Mouse (Mus musculus) layer of hippocampus, adult 2 months (tissue): ENCODE measurements around the gene Pcid2. TPM values are rescaled to one million over a fixed set of nuclear protein-coding genes. Genes with fewer than 3 reads are reported as not detected.

Experiments
- DNase-seq, 2 experiments: peaks; one replicate each; pipeline ENCODE4 v3.0.0; 2022; ENCODE audit warnings: low spot score in 2 of 2
- H3K27ac ChIP-seq: fragments of 200-600 bp; 2 replicates; pipeline ENCODE4 v1.8.1; 2022
- H3K4me3 ChIP-seq: fragments of 200-600 bp; 2 replicates; pipeline ENCODE4 v1.8.1; 2022; ENCODE audit warnings: mild to moderate bottlenecking
- CTCF ChIP-seq: fragments of 200-600 bp; conservative IDR thresholded peaks from 2 replicates; pipeline ENCODE4 v1.8.1; 2022; ENCODE audit warnings: antibody characterized with exemption, mild to moderate bottlenecking, moderate library complexity
- microRNA-seq, 2 experiments: library from miRNA; unstranded; fragments of <30 nt; microRNA quantifications; one replicate each; pipeline ENCODE4 v1.2.0; 2021
- total RNA-seq, 2 experiments: library from RNA; stranded (reverse); gene quantifications; 2 replicates each; pipeline ENCODE4 v1.2.3; 2021

Gene Pcid2
- total RNA-seq, 2 experiments from 2014 or later, result 28.2 to 30.7 TPM

GRCm38 (mm10) chr8:13060441-13061150 lies 44.7 kb downstream of the Pcid2 start, which contains the start of gene Proz:
Proz (plus strand) TSS chr8:13060914.
- no peak for DNase-seq
- TF ChIP-seq CTCF, result no peak
- no peak within 1 kb of the TSS for H3K4me3 ChIP-seq
- H3K27ac ChIP-seq, result no peak within 1 kb of the TSS

GRCm38 (mm10) chr8:13057351-13057750 lies 47.9 kb downstream of the Pcid2 start:
- no peak for TF ChIP-seq CTCF
- DNase-seq, result no peak
- H3K4me3 ChIP-seq, result no peak overlapping the region
- H3K27ac ChIP-seq, result no peak overlapping the region

- Histone ChIP-seq H3K27ac (no peak overlapping the region), H3K4me3 (no peak overlapping the region)
- no peak for TF ChIP-seq CTCF
- no peak for DNase-seq
These were observed 54.7 kb downstream of the Pcid2 start for GRCm38 (mm10) chr8:13050550-13050949.

- TF ChIP-seq CTCF, result no peak; the same call in 1 of the 2 replicates
- Histone ChIP-seq H3K27ac (no peak overlapping the region), H3K4me3 (no peak overlapping the region)
- no peak for DNase-seq
These were observed 57.6 kb downstream of the Pcid2 start for GRCm38 (mm10) chr8:13047652-13048051.

GRCm38 (mm10) chr8:13041459-13041858 lies 63.8 kb downstream of the Pcid2 start:
- H3K4me3 ChIP-seq, result no peak overlapping the region
- no peak overlapping the region for H3K27ac ChIP-seq
- DNase-seq, result no peak
- no peak for TF ChIP-seq CTCF

- no peak overlapping the region for H3K4me3 ChIP-seq
- no peak for DNase-seq
- H3K27ac ChIP-seq, result no peak overlapping the region
- no peak for TF ChIP-seq CTCF
These were observed 66.2 kb downstream of the Pcid2 start for GRCm38 (mm10) chr8:13039054-13039453.

GRCm38 (mm10) chr8:13037569-13037968 lies 67.7 kb downstream of the Pcid2 start:
- Histone ChIP-seq H3K27ac (no peak overlapping the region), H3K4me3 (no peak overlapping the region)
- DNase-seq, result no peak
- TF ChIP-seq CTCF, result no peak

GRCm38 (mm10) chr8:13037015-13037414 lies 68.2 kb downstream of the Pcid2 start, which contains the start of gene F10:
F10 (plus strand) TSS chr8:13037308.
- Histone ChIP-seq H3K4me3 (no peak within 1 kb of the TSS), H3K27ac (peak within 1 kb of the TSS; percentile 82)
- no peak for TF ChIP-seq CTCF
- DNase-seq, result no peak

GRCm38 (mm10) chr8:13036346-13036812 lies 68.9 kb downstream of the Pcid2 start:
- no peak for TF ChIP-seq CTCF
- Histone ChIP-seq H3K27ac (peak overlapping the region; percentile 82), H3K4me3 (no peak overlapping the region)
- DNase-seq, result peak; percentile 60 to 73

- DNase-seq, result peak; percentile 46 to 58
- Histone ChIP-seq H3K4me3 (no peak overlapping the region), H3K27ac (peak overlapping the region; percentile 36; the same call in 1 of the 2 replicates)
- TF ChIP-seq CTCF, result no peak
These were observed 76.8 kb downstream of the Pcid2 start for GRCm38 (mm10) chr8:13028482-13028881.

- DNase-seq, result no peak
- no peak for TF ChIP-seq CTCF
- Histone ChIP-seq H3K4me3 (no peak overlapping the region), H3K27ac (no peak overlapping the region)
These were observed 77.6 kb downstream of the Pcid2 start for GRCm38 (mm10) chr8:13027615-13028014.

Small RNA genes within 50 kb of the gene (microRNA-seq; reads per million reads assigned to microRNA genes)
- gene Mir7065, result 0 reads per million in 2 experiments

Other genes starting within 250 kb of the Pcid2 start
- gene Mcf2l, start 231.7 kb downstream of the Pcid2 start, total RNA-seq, result 100 to 1,000 TPM; 225 to 238 TPM
- under 1 TPM in 1 of 2 experiments, not detected in 1; 0.20 TPM for gene F7, start 79.4 kb downstream of the Pcid2 start, total RNA-seq
- gene F10, start 68.2 kb downstream of the Pcid2 start, total RNA-seq, result not detected
- gene Proz, start 44.5 kb downstream of the Pcid2 start, total RNA-seq, result not detected
- gene Cul4a, start 162 bp upstream of the Pcid2 start, total RNA-seq, result 10 to 100 TPM; 60.1 to 60.8 TPM
- gene Lamp1, start 53.7 kb upstream of the Pcid2 start, total RNA-seq, result 100 to 1,000 TPM; 241 to 248 TPM
- 1 to 10 TPM; 4.0 to 4.1 TPM for gene Grtp1, start 95.2 kb upstream of the Pcid2 start, total RNA-seq
- gene Adprhl1, start 148.7 kb upstream of the Pcid2 start, total RNA-seq, result 1 to 10 TPM in 1 of 2 experiments, under 1 TPM in 1; 0.67 to 1.1 TPM
- gene Dcun1d2, start 182.7 kb upstream of the Pcid2 start, total RNA-seq, result 10 to 100 TPM; 36.4 to 40.1 TPM
- 10 to 100 TPM; 42.8 to 42.9 TPM for gene Tmco3, start 182.7 kb upstream of the Pcid2 start, total RNA-seq
- 10 to 100 TPM; 66.1 to 66.7 TPM for gene Tfdp1, start 233.3 kb upstream of the Pcid2 start, total RNA-seq